Mouse (Mus musculus) ES-Bruce4 (cell line): Measurements from ENCODE around the gene Slc24a2. TPM values are rescaled to one million over a fixed set of nuclear protein-coding genes. Genes with fewer than 3 reads are reported as not detected.
A peak's percentile ranks its signal among the peaks of the same experiment; 100 is the strongest.

Experiments used
- H3K27ac ChIP-seq: 2 replicates; pipeline ENCODE4 v1.5.1; 2012; ENCODE audit warnings: low read length, inconsistent platforms; ENCODE audit not compliant: insufficient read depth
- H3K27me3 ChIP-seq: 2 replicates; pipeline ENCODE4 v1.6.1; 2012; ENCODE audit warnings: mild to moderate bottlenecking, low read length, inconsistent platforms; ENCODE audit not compliant: control insufficient read depth, poor library complexity, insufficient read depth, severe bottlenecking
- H3K36me3 ChIP-seq: 2 replicates; pipeline ENCODE4 v1.6.1; 2012; ENCODE audit warnings: inconsistent platforms, mild to moderate bottlenecking, low read length, moderate library complexity; ENCODE audit not compliant: control insufficient read depth, poor library complexity, insufficient read depth, severe bottlenecking
- H3K4me1 ChIP-seq: one replicate; pipeline ENCODE4 v1.8.1; 2011; ENCODE audit warnings: low read length; ENCODE audit not compliant: control insufficient read depth, insufficient read depth
- H3K4me3 ChIP-seq: 2 replicates; pipeline ENCODE4 v1.5.1; 2011; ENCODE audit warnings: low read depth, mild to moderate bottlenecking, low read length
- H3K9ac ChIP-seq: 2 replicates; pipeline ENCODE4 v1.6.1; 2012; ENCODE audit warnings: low read depth, mild to moderate bottlenecking, inconsistent platforms; ENCODE audit not compliant: poor library complexity, severe bottlenecking
- H3K9me3 ChIP-seq: replicated peaks from 2 replicates; pipeline ENCODE4 v1.6.1; 2012; ENCODE audit warnings: mild to moderate bottlenecking, low read length, inconsistent platforms; ENCODE audit not compliant: control insufficient read depth, poor library complexity, insufficient read depth, severe bottlenecking
- CTCF ChIP-seq: IDR thresholded peaks from one replicate; pipeline ENCODE4 v1.8.1; 2011; ENCODE audit warnings: low read depth, low read length
- EP300 ChIP-seq: IDR thresholded peaks from 2 replicates; pipeline ENCODE4 v1.6.1; 2011; ENCODE audit warnings: low read depth, low read length; ENCODE audit not compliant: insufficient read depth
- POLR2A ChIP-seq: IDR thresholded peaks from one replicate; pipeline ENCODE4 v1.8.1; 2011; ENCODE audit warnings: low read length; ENCODE audit not compliant: insufficient read depth
- polyA plus RNA-seq: library from polyadenylated mRNA; stranded (reverse); fragments of >200 nt; gene quantifications from 2 replicates; pipeline ENCODE4 v1.2.4, GENCODE M21; 2011; ENCODE audit warnings: low read depth; ENCODE audit not compliant: missing spikeins, insufficient read depth, insufficient read length

The Slc24a2 gene
- polyA plus RNA-seq, 1 experiment = not detected

- H3K27me3 ChIP-seq = no peaks in the 10 kb centered on the region
- no peak overlapping the region for H3K4me3 ChIP-seq
- H3K36me3 ChIP-seq = no peaks in the 10 kb centered on the region
- H3K9ac ChIP-seq = no peak overlapping the region
- TF ChIP-seq EP300 (no peak), POLR2A (no peak), CTCF (no peak)
- no peak overlapping the region for H3K27ac ChIP-seq
- H3K9me3 ChIP-seq = no peaks in the 10 kb centered on the region
- no peaks in the 10 kb centered on the region for H3K4me1 ChIP-seq
Observed at GRCm38 (mm10) chr4:87052881-87053280, 177.4 kb downstream of the Slc24a2 start.

DNA sequence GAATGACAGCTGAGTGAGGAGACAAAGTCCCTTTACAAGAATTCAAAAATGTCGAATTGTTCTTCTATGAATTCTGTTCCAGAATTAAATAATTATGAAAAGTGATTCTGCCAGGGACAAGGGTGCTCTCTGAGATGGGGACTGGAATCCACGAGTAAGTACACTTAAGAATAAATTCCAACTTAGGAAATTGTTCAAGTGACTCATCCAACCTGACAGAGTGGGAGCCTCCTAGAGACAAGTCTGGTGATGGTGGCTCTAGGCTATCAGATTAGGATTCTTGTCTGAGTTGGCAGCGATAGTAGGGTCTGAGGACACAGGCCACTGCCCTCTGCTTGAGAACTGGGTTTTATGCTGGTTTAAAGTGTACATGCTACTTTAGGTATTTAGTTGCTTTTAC is 181.2 kb downstream of the Slc24a2 start:
- no peak for TF ChIP-seq POLR2A
- no peak for TF ChIP-seq CTCF
- no peak for TF ChIP-seq EP300
- H3K27ac ChIP-seq = no peak overlapping the region

GRCm38 (mm10) chr4:87047131-87047530 is 183.1 kb downstream of the Slc24a2 start:
- H3K4me3 ChIP-seq = no peak overlapping the region
- H3K27me3 ChIP-seq = no peaks in the 10 kb centered on the region
- no peaks in the 10 kb centered on the region for H3K4me1 ChIP-seq
- H3K36me3 ChIP-seq = no peaks in the 10 kb centered on the region
- TF ChIP-seq POLR2A (no peak), EP300 (no peak), CTCF (no peak)
- no peaks in the 10 kb centered on the region for H3K9me3 ChIP-seq
- no peak overlapping the region for H3K27ac ChIP-seq
- H3K9ac ChIP-seq = no peak overlapping the region

More for the DNA sequence above, 181.2 kb downstream of the Slc24a2 start:
- no peaks in the 10 kb centered on the region for H3K9me3 ChIP-seq
- no peak overlapping the region for H3K9ac ChIP-seq
- H3K4me3 ChIP-seq = no peak overlapping the region
- no peaks in the 10 kb centered on the region for H3K4me1 ChIP-seq
- H3K36me3 ChIP-seq = no peaks in the 10 kb centered on the region
- H3K27me3 ChIP-seq = no peaks in the 10 kb centered on the region

GRCm38 (mm10) chr4:87043296-87043695 is 187.0 kb downstream of the Slc24a2 start:
- Histone ChIP-seq H3K27me3 (no peaks in the 10 kb centered on the region; the same call in 1 of the 2 replicates), H3K27ac (no peak overlapping the region), H3K9me3 (no peaks in the 10 kb centered on the region), H3K9ac (no peak overlapping the region), H3K36me3 (no peaks in the 10 kb centered on the region), H3K4me1 (no peaks in the 10 kb centered on the region), H3K4me3 (no peak overlapping the region)
- TF ChIP-seq POLR2A (no peak), EP300 (no peak), CTCF (no peak)

GRCm38 (mm10) chr4:87041412-87041997 is 188.8 kb downstream of the Slc24a2 start:
- Histone ChIP-seq H3K27me3 (no peaks in the 10 kb centered on the region; the same call in 1 of the 2 replicates), H3K9ac (no peak overlapping the region), H3K4me1 (no peaks in the 10 kb centered on the region), H3K27ac (no peak overlapping the region), H3K36me3 (no peaks in the 10 kb centered on the region), H3K9me3 (no peaks in the 10 kb centered on the region), H3K4me3 (no peak overlapping the region)
- TF ChIP-seq EP300 = no peak
- no peak for TF ChIP-seq CTCF
- TF ChIP-seq POLR2A = no peak

DNA sequence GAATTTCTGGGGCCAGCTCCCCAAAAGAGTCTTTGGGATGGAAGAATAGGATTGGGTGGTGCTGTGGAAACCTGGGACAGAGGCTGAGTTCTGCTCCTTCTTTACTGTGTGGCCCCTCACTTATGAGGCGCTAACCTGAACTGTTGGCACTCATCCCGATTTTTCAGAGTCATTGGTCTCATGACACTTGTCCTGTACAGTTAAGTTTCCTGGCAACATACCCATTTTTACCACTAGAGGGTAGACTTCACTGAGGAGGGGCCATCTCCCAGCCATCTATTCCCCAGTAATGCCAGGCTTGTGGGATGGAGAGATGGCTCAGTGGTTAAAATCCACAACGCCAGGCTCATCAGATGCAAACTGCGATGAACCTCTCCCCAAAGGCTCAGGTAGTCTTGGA is 192.7 kb downstream of the Slc24a2 start:
- Histone ChIP-seq H3K27me3 (no peaks in the 10 kb centered on the region; the same call in 1 of the 2 replicates), H3K4me3 (no peak overlapping the region), H3K9me3 (no peaks in the 10 kb centered on the region), H3K4me1 (no peaks in the 10 kb centered on the region), H3K9ac (no peak overlapping the region), H3K27ac (no peak overlapping the region), H3K36me3 (no peaks in the 10 kb centered on the region)
- peak; percentile 15 for TF ChIP-seq CTCF
- no peak for TF ChIP-seq POLR2A
